Mouse (Mus musculus) testis, postnatal 14 days (tissue): ENCODE measurements at regions not wholly inside any gene's neighbourhood (a gene's known extent, or its start where the extent isn't known, plus 50 kb on each side); places are given as distances from the start of the nearest gene placed in this dataset.
"Not testable (repeated sequence)": the region's sequence is repeated elsewhere in the genome, so short reads cannot be mapped to it uniquely, and the experiment has no call there.

Experiments
- DNase-seq: peaks from one replicate; pipeline ENCODE4 v3.0.0; 2021; ENCODE audit warnings: low spot score

DNA sequence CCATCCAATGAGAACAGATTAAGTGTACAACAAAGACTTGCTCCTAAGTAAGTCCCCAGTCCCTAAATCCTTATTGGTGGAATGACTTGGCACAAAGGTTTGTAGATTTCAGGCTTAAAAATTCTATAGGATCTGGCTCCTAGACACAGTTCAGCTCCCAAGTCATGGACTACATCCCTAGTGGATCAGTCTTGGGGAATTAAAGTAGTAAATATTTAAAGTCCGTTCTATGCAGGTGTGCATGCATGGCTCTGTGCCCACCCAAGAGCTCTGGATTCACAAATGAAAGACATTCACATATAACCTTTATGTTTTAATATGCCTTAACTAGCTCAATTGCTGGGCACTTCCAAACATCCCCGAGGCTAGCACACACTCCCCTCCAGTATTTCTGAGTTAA is 162.8 kb downstream of the Akr1d1 start:
- no peak for DNase-seq

DNA sequence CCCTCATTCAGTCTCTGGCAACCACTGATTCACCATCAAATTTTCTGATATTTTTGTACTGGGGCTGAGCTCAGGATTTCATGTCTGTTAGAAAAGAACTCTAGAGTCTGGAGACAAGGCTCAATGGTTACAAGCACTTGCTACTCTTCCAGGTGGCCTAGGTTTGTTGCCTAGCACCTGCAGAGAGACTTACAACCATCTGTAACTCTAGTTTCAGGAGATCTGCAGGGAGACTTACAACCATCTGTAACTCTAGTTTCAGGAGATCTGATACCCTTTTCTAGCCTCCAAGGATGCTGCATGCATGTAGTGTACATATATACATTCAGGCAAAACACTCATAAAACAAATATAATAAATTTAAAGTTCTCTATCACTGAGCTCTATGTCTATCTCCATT is 166.1 kb downstream of the Akr1d1 start:
- DNase-seq: no peak

DNA sequence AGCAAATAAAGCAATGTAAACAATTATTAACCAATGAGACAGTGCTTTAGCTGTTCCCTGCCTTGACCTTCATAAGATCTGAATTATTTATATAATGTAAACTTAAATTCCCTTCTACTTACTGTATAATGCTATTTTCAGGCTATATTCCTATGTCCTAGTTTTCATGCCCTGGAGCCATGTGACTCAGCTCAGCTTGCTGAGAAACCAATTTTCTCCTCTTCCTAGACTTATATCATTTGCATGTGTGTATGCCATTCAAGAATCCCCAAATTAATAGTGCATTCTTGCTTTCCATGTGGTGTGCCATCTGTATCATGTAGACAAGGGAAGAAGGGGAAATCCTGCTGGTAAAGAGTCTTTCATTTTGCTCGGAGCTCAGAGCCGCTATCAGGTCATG is 166.7 kb upstream of the Trim24 start:
- no peak for DNase-seq

DNA sequence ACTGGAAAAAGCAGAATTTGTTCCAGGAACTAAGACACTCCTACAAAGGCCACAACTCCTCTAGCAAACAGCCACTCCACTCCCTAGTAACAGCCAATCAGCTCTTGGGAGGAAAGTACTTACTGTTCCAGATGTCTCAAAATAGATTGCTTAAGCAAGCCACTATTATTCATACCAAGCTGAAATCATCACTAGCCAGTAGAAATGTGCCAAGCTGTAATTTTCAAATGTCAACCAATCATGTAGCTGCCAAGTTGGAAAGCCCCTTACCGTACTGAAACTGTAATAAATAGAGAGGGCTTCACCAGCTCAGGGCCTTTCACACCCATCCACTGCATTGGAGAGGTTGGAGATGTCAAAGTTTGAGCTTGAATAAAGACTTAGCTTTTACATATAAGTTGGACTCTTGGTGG is 164.9 kb upstream of the Trim24 start:
- peak; percentile 25 for DNase-seq

DNA sequence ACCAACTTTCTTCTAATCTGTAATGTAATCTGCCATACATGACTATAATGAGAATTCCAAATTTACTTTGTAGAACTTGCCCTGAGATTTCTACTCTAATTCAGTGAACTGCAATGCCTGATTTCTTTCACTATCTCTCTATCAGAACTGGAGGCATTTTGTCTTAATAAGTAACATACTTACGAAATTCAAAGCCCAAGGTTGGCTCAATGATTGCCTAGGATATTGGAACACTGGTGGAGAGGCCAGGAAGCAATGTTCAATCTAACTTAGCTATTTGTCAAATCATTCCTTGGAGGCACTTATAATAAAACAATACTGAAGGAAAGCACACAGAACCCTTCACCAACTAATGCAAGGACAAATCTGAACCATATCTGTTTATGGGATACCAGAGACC is 162.9 kb upstream of the Trim24 start:
- DNase-seq: not testable (repeated sequence)

DNA sequence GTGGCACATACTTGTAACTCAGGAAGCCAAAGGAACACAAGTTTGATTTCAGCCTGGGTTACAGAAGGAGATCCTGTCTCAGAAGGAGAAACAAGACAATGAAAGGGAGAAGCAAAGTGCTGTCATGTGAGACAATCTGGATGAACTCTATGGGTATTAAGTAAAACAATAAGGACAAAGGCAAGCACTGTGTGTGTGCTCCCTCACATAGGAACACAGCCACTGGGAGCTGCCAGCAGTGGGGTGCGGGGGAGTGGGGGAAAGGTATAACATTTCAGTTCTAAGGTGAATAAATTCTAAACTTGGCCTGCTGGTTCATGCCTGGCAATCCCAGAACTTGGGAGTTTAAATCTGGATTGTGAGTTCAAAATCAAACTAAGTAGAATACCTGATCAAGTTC is 158.8 kb upstream of the Trim24 start:
- no peak for DNase-seq

DNA sequence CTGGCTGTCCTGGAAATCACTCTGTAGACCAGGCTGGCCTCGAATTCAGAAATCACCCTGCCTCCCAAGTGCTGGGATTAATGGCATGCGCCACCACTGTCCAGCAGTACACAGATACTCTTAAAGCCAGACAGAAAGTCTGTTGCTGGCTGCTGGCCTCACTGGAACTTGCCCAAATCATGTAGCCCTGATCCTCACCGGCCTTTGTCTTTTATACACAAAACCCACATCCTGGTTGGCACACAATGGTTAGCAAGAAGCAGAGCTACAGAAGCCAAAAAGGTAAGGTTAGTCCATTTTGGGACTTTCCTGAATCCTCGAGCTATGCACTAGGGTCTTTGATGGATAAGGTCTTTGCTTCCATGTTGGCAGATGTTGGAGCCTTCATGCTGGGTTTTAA is 157.2 kb upstream of the Trim24 start:
- DNase-seq: no peak

DNA sequence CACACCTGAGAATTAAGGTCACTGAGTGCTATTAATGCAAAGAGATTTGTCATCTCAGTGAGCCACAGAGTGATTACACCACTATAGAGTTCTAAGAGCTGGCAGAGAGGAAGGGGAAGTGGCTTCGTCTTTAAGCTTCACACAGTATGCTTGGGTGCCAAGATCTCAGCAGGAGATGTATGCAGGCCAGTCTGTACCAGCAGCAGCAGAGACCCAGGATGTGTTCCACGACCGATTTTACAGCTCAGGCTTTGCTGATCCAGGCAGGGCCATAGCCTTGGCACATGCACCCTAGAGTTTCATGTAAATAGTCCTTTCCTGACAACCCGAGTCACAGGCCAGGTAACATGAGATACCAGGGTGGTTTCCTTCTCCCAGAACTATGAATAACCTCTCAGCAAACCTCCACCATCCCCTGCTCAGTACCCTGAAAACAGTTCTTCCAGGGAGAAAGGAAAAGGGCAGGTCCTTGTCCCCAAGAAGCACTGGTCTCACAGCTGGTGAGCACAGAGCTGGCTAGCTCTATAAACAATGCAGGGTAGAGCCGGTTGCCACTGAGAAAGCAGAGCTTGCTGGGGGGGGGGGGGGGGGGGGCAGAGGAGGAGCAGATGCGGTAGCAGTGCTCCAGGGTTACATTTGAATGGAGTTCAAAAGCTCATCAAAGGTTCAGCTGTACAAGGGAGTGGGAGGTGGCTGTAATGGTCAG is 156.2 kb upstream of the Trim24 start:
- DNase-seq: no peak

DNA sequence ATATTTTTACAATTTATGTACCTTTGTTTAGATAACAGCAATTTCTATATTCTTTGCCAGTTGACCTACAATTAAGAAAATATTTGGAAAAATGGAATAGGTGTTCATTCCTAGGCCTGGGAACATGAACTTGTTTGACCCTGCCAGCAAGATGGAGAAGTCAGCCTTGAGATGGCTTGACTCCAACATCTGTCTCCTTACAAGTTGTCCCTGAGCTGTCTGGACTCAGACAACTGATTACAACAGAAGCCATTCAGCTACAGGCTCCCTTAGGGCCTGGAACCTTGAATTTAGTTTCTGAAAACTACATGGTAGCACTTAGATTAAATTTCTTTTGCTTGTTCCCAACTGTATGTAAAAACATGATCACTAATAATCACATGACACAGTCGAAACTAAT is 148.9 kb upstream of the Trim24 start:
- peak; percentile 18 for DNase-seq

DNA sequence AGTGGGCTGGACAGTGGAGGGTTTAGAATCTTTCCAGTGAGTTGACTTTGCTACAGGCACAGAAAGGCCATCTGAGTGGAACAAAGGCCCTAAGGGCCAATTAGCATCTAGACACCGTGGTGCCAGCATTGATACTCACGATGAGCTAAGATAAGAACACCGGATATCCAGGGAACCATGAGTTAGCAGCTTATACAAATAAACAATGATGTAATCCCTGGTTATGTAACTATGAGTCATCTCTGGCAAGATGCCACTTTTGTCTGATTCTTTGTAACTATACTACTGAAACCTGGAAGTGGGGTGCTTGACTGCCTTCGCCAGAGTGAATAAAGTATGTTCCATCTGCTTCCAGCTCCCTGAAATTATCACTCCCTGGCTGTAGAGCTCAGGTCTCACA is 147.3 kb upstream of the Trim24 start:
- DNase-seq: peak; percentile 18

DNA sequence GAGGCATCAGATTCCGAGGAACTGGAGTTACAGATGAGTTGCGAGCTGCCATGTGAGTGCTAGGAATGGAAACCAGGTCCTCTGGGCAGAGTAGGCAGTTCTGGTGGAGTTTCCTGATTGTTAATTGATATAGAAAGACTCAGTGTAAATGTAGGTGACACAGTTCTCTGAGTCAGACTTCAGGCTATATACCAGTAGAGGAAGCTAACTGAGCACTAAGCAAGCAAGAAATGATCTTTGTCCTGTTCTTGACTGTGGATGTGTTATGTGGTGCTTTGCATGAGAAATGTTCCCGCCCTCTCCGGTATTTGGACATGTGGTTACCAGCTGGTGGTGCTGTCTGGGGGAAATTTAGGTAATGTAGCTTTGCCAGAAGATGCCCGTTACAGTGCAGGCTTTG is 146.4 kb upstream of the Trim24 start:
- DNase-seq: no peak

DNA sequence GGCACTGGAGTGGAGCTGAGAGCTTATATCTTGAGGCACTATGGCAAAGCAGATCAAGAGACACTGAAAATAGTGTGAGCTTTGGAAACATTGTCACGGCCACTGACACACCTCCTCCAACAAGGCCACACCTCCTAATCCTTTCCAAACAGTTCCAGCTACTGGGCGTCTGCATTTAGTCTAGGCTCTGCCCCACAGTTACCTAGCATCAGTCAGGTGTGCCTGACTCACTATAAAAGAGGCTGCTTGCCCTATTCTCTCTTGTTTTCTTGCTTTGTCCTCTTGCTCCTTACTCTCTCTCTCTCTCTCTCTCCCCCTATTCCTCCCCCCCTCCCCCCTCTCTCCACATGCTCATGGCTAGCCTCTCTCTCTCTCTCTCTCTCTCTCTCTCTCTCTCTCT is 142.0 kb upstream of the Trim24 start:
- no peak for DNase-seq

DNA sequence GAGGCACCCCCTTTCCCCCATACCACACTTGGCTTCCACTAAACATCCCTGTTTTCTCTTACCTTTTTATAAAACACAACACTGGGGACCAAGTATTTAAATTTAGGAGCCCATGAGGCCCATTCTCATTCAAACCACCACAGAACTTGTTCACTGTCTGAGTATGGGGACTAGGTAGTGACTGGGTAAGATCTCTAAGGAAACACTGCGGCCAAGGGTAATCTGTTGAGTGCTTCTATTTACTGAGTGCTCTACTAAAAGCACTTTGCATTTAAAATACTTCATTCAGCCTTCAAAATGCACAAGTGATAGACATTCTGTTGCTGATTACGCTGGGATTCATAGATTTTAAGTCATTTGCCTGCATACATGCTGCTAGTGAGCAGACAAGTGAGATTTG is 141.4 kb upstream of the Trim24 start:
- DNase-seq: no peak

DNA sequence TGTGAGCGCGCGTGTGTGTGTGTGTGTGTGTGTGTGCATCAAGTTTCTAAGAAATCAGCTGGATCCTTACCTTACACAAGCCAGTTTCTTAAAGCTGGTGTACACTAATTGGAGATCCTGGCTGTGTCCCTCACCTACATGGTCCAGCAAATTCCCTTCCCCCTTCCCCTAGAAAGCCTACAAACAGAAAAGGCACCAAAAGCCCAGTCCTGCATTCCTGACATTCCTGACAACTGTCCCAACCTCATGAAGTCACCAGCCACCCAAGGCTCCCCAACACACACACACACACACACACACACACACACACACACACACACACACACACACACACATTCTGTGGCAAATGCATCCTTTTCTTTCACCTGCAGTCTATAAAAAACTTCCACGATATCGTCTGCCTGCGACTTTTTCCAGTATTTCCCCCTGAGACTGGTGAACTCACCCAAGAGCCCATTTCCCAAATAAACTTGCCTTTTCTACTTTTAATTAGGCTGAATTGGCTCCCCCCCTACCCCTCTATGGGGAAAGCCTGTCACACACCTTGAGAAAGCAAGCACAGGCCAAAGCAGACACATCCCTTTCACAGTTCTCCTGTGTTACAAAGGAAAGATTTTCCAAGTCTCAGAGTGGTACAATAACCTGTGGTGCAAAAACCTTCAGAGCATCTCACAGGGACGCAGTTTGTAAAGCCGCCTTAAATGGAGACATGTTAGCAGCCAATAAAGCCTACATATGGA is 139.9 kb upstream of the Trim24 start:
- no peak for DNase-seq

DNA sequence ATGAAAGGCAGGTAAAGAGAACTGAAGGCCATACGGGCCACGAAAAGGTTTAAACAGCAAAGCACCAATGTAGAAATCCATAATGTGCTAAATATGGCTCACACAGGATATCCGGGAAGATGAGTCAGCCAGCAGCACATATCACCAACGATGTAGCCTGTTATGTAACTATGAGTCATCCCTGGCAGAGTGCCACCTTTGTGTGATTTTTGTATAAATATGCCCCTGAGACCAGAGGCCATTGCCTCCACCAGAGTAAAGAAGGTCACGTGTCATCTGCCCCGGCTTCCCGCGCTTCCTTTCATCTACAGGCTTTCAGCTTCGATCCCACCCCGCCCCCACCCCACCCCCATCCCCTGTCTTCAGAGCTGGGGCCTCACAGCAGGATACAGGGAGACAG is 138.2 kb upstream of the Trim24 start:
- peak; percentile 39 for DNase-seq

DNA sequence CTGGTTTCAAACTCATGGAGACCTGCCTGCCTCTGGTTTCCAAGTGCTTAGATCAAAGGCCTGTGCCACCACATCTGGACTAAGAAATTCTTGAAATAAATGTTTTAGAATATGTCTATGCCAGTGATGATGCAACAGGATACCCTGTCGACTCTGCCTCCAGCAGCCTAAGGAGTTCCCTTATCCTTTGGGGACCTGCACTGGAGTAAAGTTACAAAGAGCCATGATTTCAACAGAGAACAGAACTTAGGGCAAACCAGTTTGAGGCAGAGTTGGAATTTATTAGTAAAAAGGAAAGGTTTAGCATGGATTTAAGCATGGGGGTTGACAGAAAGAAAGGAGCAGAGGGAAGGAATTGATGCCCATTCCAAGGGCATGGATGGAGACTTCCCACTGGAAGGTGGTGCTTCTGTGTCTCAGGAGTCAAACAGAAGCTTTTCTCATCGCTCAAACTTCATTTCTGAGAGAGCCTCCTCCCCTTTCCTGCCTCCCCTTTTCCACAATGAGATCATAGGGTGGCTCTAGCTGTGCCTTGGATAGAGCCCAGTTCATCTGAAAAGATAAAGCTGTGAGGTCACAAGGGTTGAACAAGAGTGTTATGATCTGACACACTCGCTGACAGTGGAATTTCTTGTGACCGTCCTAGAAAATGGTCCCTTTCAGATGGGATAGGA is 135.2 kb upstream of the Trim24 start:
- no peak for DNase-seq

DNA sequence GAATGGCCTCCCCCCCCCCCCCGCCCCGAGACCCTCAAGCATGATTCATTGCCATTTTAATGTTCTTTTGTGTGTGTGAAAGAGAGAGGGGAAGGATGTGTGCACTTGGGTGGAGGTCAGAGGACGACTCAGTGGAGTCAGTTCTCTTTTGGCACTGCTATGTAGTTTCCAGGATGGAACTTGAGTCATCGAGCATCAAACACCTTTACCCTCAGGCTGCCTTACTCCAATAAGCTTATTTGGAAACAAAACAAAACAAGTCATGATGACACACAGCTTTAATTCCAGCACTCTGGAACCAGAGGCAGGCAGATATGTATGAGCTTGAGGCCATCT is 134.7 kb upstream of the Trim24 start:
- no peak for DNase-seq

DNA sequence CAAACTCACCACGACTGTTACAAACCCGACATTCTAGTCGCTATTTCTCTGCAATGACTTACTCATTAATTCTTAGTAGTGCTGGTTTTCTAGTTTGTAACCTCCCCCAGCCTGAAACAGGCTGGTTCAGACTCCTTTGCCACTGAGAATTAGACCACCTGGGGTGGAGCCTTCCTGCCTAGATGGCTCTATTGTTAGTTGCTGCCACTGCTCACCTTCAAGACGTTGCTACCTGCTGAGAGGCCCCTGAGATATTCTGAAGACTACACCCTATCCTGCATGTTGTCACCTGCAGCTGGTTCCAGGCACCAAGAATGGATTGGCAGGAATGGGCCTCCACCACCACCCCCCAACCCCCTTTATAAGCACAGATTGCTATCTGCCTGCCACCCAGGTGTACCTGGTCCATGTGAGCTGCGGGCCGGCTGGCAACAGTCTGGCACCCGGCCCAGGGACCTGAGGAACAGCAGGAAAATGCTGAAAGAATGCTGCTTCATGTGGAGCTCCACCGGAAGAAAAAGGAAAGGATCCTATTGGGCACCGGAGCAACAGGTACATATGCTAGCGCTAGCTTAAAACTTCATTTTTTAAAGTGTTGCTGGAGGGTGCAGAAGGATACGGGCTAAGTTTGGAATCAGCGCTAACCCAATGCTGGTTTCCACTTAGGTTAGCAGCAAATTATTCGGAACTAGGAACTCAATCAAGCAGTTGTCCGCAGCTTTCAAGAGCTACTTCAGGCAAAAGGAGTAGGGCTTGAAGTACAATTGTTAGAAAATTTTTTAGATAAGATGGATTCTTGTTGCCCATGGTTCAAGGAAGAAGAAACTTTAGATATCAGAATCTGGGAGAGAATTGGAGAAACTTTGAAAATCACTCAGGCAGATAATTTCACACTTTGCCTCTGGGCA is 129.4 kb upstream of the Trim24 start:
- peak; percentile 15 for DNase-seq

DNA sequence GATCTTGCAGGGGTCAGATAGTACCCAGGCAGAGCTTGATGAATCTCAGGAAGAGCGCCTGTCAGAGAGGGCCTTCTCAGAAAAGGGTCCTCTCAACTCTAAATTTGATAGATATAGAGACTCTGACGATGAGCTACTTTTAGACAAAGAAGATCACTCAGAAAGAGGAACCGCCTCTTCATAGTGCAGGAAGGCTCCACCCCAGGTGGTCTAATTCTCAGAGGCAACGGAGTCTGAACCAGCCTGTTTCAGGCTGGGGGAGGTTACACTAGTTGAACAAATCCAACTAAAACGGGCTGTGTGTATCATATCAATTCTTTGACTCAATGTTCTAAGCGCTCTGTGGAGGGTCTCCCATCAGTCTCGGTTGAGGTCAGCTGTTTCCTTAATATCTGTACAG is 128.7 kb upstream of the Trim24 start:
- DNase-seq: not testable (repeated sequence)

DNA sequence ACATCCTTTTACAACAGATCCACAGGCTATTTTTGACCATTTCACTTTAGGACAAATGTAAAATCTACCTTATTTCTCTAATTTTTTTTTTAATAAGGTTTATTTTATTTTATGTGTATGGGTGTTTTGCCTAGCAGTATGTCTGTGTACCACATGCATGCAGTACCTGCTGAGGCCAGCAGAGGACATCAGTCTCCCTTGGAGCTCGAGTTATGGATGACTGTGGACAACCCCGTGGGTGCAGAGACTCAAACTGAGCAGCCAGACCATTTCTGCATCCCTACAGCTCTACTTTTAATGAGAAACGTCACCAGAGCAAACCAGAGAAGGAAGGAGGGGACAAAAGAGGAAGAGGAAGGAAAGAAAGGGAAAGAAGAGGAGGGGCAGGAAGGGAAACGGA is 125.9 kb upstream of the Trim24 start:
- DNase-seq: no peak

DNA sequence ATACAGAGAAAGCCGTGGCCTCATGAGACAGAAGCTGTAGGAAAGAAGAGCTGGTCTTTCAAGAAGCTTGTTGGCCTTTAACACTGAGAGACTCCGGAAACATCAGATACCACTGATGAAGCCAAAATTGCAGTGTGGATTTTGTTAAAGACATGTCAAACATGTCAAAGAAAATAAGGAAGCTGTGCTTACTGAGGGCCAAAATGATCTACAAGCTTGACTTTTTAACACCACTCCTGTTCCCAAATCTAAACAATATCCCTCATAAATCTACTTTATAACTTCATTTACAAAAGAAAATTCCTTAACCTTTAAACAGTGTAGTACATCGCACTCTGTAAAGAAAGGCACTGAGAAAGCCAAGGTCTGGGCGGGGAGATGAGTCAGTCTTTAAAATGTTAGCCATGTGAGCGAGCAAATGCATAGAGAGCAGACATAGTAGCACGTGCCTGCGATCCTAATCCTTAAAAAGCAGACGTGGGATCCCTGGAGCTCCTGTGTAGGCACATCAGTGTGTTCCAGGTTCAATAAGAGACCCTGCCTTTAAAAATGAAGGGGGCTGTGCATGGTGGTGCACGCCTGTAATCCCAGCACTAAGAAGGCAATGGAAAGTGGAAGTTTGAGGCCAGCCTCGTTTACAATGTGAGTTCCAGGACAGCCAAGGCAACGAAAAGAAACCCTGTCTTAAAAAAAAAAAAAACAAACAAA is 125.1 kb upstream of the Trim24 start:
- no peak for DNase-seq

DNA sequence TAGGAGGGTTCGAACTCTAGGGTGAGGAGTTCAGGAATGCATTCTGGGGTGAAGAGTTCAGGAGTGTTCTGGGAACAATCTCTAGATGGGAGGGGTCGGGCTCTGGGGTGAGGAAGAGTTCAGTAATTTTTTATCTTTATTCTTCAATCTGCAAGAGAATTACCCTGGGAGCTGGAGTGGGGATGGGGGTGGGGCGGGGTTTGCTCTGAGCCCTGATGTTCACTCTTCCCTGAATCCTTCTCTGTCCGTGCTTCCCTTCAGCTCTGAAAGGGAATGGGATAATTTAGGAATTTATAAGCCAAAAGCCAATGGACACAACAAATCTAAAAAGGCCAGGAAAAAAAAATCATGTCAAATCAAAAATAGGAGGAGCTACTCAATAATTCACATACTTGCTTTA is 122.8 kb upstream of the Trim24 start:
- DNase-seq: not testable (repeated sequence)
